Mouse (Mus musculus) spleen, postnatal 4 days (tissue): Measurements from ENCODE around the gene Adgrf5.
A peak's percentile ranks its signal among the peaks of the same experiment; 100 is the strongest.
"Not testable (repeated sequence)": the region's sequence is repeated elsewhere in the genome, so short reads cannot be mapped to it uniquely, and the experiment has no call there.

Experiments
- DNase-seq, 2 experiments: peaks; one replicate each; pipeline ENCODE4 v3.0.0; 2022; ENCODE audit warnings: low spot score in 2 of 2

The Adgrf5 gene

DNA sequence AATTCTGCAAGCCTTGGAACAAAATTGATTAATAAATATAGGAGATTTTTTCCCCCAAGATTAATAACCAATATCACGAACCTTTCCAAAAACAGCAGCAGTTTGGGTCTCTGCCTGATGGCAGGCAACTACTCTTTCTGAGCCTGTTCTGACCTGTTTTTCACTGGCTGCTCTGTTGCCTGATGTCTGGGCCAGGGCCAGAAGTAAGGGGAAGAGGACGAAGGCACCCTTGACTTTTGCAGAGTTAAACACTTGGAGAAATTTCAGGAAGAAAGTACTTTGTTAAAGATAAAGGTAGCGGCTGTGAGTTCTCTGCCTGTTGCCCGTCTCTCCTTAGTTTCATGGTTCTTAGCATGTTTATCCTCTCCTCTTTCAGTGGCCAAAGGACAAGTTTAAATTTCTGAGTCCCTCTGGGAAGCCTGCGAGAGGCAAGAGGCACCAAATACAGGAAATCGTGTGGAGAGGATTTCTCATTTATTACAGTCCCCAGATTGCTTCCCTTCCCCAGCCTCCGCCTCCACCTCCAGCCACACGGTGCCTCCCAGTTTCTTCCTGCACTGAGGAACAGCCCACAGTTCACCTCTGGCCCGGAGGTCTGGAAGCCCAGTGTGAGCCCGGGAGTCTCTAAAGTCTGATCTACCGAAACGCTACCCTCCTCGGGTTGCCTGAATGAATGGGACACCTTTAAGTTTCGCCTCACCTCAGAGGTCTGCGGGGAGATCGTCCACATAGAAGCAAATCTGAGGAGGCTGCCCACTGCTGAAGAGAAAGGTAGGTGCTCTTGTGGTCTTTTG lies at the start of gene Adgrf5:
Gene Adgrf5 (plus strand): TSS at position 626 of the 794 bp plus-strand sequence.
- DNase-seq, result no peak

- DNase-seq, result no peak
These were observed 34.1 kb upstream of the Adgrf5 start for GRCm38 (mm10) chr17:43325986-43326671.

GRCm38 (mm10) chr17:43326726-43327700 lies 33.2 kb upstream of the Adgrf5 start:
- DNase-seq, result peak in 1 of 2 experiments; percentile 51

- DNase-seq, result peak in 1 of 2 experiments; percentile 39
These were observed 32.4 kb upstream of the Adgrf5 start for GRCm38 (mm10) chr17:43327810-43328209.

GRCm38 (mm10) chr17:43329216-43329615 lies 31.0 kb upstream of the Adgrf5 start:
- DNase-seq, result no peak

- peak; percentile 55 to 68 for DNase-seq
These were observed 30.5 kb upstream of the Adgrf5 start for GRCm38 (mm10) chr17:43329761-43330183.

GRCm38 (mm10) chr17:43332686-43333085 lies 27.6 kb upstream of the Adgrf5 start:
- DNase-seq, result no peak

- DNase-seq, result no peak
These were observed 26.2 kb upstream of the Adgrf5 start for GRCm38 (mm10) chr17:43334074-43334473.

GRCm38 (mm10) chr17:43337643-43338042 lies 22.6 kb upstream of the Adgrf5 start:
- no peak for DNase-seq

DNA sequence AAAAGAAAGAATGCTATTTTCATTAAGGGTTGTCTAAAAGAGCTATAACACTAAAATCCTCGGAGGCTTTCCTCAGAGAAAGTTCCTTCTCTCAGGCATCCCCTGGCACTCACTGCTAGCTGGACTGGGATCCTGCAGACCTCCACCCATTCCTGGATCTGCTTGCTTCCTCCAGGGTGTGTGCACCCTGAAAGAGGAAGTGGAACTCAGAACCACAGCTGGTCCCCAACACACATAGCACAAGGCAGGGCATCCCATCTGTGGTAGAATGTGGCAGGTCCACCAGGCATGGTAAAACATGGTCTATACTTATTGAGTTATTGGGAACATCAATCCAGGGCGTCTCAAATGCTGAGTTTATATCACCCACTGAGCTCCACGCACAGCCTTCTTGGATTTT lies 22.0 kb upstream of the Adgrf5 start:
- DNase-seq, result no peak

DNA sequence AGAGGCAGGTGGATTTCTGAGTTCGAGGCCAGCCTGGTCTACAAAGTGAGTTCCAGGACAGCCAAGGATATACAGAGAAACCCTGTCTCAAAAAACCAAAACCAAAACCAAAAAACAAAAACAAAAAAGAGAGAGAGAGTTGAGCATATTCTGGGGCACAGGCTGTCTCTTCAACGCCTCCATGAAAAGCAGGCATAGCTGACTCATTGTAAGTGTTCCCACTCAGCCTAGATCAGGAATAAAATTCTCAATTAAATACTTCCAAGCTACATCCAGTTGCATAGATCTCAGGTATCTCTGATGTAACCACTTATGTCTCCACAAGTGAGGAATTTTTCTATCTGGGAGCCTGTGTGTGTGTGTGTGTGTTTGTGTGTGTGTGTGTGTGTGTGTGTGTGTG lies 13.8 kb upstream of the Adgrf5 start:
- not testable (repeated sequence) for DNase-seq

- no peak for DNase-seq
These were observed 2.2 kb upstream of the Adgrf5 start for GRCm38 (mm10) chr17:43357902-43358539.

GRCm38 (mm10) chr17:43361021-43361420 lies 770 bp downstream of the Adgrf5 start:
- DNase-seq, result no peak

DNA sequence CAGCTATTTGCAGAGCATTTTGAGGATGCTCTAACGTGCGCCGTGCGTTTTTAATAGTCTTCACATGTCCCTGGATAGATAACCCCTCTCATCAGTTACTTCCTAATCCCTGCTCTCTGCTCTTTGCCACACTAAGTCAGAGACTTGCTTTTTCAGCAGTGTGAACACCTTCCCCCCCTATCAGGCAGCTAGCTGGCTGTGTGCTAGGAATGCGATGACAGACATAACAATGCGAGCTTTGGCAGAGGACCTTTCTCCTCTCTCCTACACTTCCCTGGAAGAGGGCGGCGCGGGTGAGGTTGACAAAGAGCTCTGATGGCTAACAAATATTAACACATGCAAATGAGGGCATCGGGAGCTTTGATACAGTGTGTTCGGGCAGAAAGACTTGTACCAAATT lies 2.1 kb downstream of the Adgrf5 start:
- DNase-seq, result no peak

DNA sequence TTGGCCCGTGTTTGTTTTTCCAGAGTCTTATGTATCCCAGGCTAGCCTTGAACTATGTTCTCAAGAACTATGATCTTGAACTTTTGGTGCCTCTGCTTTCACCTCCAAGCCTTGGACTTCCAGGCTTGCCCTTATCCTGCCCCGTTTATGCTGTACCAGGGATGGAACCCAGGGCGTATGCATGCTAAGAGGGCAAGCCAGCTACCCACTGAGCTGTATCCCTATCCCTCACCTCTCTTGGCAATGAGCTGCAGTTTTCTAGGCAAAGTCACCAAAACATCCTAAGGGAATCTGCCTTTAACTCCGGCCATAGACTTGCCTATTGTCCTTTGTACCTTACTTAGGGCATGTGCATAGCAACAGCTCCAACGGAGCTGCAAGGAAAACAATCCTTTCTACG lies 2.6 kb downstream of the Adgrf5 start:
- no peak for DNase-seq

DNA sequence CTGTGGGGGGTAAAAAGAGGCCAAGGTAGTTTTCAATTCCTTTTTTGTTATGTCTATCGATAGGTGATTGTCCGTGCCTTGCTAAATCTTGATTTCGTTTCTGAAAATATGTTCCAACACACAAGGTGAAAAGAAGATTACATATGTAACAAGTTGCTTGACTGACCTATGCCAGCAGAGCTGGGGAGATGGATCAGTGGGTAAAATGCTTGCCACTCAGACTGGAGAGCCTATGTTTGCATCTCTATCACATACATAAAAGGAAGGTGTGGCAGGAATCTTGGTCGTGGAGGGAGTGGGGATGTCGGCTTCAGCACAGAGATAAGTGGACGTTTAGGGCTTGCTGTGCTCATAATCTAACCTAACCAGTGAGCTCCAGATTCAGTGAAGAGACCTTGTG lies 3.7 kb downstream of the Adgrf5 start:
- DNase-seq, result no peak

GRCm38 (mm10) chr17:43365297-43365696 lies 5.0 kb downstream of the Adgrf5 start:
- no peak for DNase-seq

DNA sequence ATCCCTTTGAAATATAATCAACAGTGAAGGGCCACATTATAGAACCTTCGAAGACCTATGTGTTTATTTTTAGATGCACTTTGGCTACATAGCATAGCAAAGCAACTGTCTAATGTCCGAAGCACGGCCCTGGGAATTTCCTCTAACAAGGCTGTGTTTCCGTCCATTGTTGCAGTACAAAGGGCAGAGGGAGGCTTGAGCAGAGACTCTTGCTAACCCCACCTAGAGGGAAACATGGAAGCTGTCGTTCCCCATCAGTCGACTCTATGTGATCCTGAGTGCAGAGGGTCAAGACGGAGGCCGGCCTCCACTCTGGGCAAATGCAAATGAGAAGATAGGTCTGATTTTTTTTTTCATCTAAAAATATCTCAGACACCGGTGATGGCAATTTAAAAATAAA lies 6.2 kb downstream of the Adgrf5 start:
- no peak for DNase-seq

DNA sequence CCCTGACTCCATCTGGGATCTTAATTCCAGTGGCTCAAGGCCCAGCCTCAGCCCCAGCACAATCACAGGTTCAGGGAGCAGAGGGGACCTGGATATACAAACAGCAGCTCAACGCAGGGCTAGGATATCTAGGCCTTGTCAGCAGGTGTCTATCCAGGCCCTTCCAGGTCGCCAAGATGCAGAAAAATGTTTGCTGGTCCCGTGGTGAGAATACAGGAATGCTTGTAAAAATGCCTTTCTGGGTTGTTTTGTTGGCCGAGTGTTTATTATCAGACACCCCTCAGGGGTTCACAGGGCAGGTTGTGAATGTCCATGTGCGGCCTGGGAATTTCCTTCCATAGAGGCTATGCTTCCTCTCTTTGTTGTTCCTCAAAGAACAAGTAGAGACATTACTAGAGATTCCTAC lies 7.9 kb downstream of the Adgrf5 start:
- no peak for DNase-seq

DNA sequence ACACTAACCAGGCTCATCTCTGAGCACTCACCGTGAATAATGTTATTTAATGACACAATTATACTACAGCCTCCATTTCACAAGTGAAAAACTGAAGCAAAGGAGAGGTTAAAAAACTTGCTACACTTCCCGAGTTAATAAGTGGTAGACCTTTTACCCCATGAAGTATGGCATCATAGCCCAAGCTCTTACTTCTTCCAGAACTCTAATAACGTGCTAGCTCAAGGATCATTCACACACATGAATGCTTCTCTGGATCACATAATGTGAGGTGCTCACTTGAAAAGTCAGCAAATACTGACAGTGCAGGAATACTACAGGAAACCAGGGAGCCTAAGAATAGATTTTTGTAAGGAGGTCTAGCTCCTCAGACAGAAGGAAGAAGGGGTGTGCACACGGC lies 12.4 kb downstream of the Adgrf5 start:
- DNase-seq, result no peak

DNA sequence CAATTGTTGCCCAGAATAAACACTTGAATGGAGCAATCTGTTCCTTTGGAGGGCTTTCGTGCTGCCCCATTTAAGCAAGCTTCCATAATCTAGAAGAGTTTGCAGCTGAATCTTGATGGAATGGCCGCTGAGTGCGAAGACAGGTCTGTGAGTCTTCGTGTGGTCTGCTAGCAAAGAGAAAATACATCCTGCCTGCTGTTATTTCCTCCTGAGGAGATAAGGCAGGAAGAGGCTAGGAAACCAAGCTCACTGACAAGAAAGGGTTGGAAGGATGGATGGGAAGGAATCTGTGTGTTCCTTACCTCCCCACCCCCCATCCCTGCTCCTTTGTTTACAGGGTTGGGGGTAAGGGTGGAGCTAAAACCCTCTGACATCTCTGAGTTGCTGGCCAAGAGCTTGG lies 13.8 kb downstream of the Adgrf5 start:
- no peak for DNase-seq

GRCm38 (mm10) chr17:43376527-43376926 lies 16.3 kb downstream of the Adgrf5 start:
- no peak for DNase-seq
